Mouse (Mus musculus): Measurements from ENCODE around the gene Slc16a10. TPM values are rescaled to one million over a fixed set of nuclear protein-coding genes. Genes with fewer than 3 reads are reported as not detected.

Slc16a10 gene
- polyA plus RNA-seq, 2 experiments: 32.8 to 63.5 TPM

DNA sequence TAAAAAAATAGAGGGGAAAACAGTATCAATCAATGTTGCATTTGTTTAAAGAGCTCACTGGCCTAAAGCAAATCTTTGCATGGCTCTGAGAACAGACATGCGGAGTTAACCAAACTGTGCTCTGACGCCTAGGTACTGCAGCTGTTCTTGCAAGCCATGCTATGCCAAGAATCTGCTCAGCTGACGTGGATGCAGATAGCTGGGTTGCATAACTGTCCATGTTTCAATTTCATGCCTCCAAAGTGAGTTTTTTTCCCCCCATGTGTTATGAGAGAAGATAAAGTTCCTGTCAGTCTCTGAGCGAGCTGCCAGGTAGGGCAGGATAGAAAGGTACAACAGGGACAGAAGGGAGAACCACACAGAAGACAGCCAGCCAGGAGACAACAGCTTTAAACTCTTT lies 72.8 kb downstream of the Slc16a10 start:
- no peaks in the 10 kb centered on the region for H3K9me3 ChIP-seq (ENCODE audit: control insufficient read depth, low read length)
- H3K27me3 ChIP-seq (ENCODE audit: control insufficient read depth, insufficient read depth, low read length): no peaks in the 10 kb centered on the region
- no peak for TF ChIP-seq EP300 (IDR thresholded peaks at IDR 0.05; ENCODE audit: low read depth)
- TF ChIP-seq CTCF (IDR thresholded peaks at IDR 0.05; ENCODE audit: low read depth): no peak
- peaks cover 0 to 14% of the 10 kb centered on the region in 2 experiments; a peak in 3 of 4 replicates for H3K4me1 ChIP-seq (replicated peaks; ENCODE audit: control insufficient read depth in 2 of 2, insufficient read depth in 2 of 2, low read length in 1 of 2)
- DNase-seq (ENCODE audit: low read depth in 3 of 3, low spot score in 3 of 3): no peak
- no peak overlapping the region for H3K9ac ChIP-seq (replicated peaks)
- H3K4me3 ChIP-seq (ENCODE audit: insufficient read depth in 1 of 2, low read depth in 2 of 2, low read length in 2 of 2): no peak overlapping the region
- H3K27ac ChIP-seq: no peak overlapping the region
- no peak for ATAC-seq (ENCODE audit: insufficient read depth)
- 57% methylated on average over 4 of the region's 4 CpGs for WGBS (ENCODE audit: insufficient replicate concordance)
- H3K36me3 ChIP-seq (replicated peaks; ENCODE audit: control insufficient read depth, insufficient read depth, low read depth): peaks cover 22% of the 10 kb centered on the region
- no peak overlapping the region for H3K4me2 ChIP-seq (ENCODE audit: low read depth)

DNA sequence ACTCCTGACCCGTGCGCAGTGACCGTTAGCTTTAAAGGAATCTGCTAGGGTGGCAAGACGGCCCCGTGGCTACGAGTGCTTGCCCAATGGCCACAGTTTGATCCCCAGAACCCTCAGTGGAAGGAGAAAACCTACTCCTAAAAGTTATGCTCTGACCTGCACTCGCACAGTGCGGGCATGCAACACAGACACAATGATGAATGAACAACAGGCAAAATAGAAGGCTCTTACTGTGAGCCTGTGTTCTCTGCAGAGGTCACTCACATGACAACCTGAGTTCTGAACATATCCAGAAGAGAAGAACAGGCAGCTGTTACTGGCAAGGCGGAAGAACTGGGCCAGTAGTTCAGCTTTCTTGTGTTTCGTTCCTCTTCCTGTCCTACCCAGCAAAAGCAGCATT lies 73.5 kb downstream of the Slc16a10 start:
- Histone ChIP-seq H3K36me3 (replicated peaks; ENCODE audit: control insufficient read depth, insufficient read depth, low read depth) (peaks cover 19% of the 10 kb centered on the region), H3K27ac (no peak overlapping the region)
- ATAC-seq (ENCODE audit: insufficient read depth): no peak

DNA sequence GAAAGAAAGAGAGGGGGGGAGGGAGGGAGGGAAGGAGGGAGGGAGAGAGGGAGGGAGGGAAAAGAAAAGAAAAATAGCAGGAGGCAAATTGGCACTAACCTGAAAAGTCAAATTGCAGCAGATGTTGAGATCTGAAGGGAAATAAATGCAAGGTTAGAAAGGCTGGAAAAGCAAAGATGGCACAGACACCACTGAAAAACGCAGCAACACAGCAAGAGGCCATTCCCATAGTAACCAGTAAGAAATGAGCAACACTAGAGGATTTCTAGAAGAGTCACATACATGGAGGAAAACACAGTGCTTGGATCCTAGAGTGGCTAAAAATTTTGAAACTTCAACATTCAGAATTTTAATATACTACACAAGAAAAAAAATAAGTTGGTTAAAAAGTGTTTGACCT lies 74.5 kb downstream of the Slc16a10 start:
- no peak for ATAC-seq (ENCODE audit: insufficient read depth)
- no peak overlapping the region for H3K27ac ChIP-seq
- TF ChIP-seq CTCF (IDR thresholded peaks at IDR 0.05; ENCODE audit: low read depth): no peak
- TF ChIP-seq EP300 (IDR thresholded peaks at IDR 0.05; ENCODE audit: low read depth): no peak

More for the DNA sequence above, 73.5 kb downstream of the Slc16a10 start:
- H3K4me1 ChIP-seq (replicated peaks; ENCODE audit: control insufficient read depth in 2 of 2, insufficient read depth in 2 of 2, low read length in 1 of 2): peaks cover 0 to 14% of the 10 kb centered on the region in 2 experiments; a peak in 3 of 4 replicates
- WGBS (ENCODE audit: insufficient replicate concordance): 73% methylated on average over 10 of the region's 10 CpGs
- no peaks in the 10 kb centered on the region for H3K27me3 ChIP-seq (ENCODE audit: control insufficient read depth, insufficient read depth, low read length)
- H3K9me3 ChIP-seq (ENCODE audit: control insufficient read depth, low read length): no peaks in the 10 kb centered on the region
- H3K4me3 ChIP-seq (ENCODE audit: insufficient read depth in 1 of 2, low read depth in 2 of 2, low read length in 2 of 2): no peak overlapping the region
- no peak overlapping the region for H3K9ac ChIP-seq (replicated peaks)
- TF ChIP-seq EP300 (IDR thresholded peaks at IDR 0.05; ENCODE audit: low read depth): no peak
- no peak for TF ChIP-seq CTCF (IDR thresholded peaks at IDR 0.05; ENCODE audit: low read depth)
- no peak overlapping the region for H3K4me2 ChIP-seq (ENCODE audit: low read depth)
- no peak for DNase-seq (ENCODE audit: low read depth in 3 of 3, low spot score in 3 of 3)

DNA sequence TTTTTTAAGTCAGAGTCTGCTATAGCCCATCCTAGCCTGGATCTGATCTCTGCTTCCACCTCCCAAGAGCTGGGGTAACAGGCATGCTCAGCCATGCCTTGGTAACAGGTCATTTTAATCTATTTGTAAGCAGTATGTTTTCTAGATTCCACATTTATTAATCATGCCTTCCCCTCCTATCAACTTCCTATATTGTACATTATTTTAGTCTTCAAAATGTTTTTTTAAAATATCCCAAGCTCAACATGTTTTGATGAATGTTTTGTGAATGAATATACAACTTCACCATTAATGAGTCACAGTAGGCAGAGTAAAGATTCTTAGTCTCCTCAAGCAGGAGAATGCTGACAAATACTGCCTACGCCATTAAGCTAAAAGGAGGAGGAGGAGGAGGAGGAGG lies 75.0 kb downstream of the Slc16a10 start:
- no CpG with 5 or more reads among the region's 1 CpGs for WGBS (ENCODE audit: insufficient replicate concordance)
- Histone ChIP-seq H3K4me2 (ENCODE audit: low read depth) (no peak overlapping the region), H3K27me3 (ENCODE audit: control insufficient read depth, insufficient read depth, low read length) (no peaks in the 10 kb centered on the region), H3K9me3 (ENCODE audit: control insufficient read depth, low read length) (no peaks in the 10 kb centered on the region), H3K9ac (replicated peaks) (no peak overlapping the region), H3K4me3 (ENCODE audit: insufficient read depth in 1 of 2, low read depth in 2 of 2, low read length in 2 of 2) (no peak overlapping the region), H3K4me1 (replicated peaks; ENCODE audit: control insufficient read depth in 2 of 2, insufficient read depth in 2 of 2, low read length in 1 of 2) (peaks cover 0 to 17% of the 10 kb centered on the region in 2 experiments; a peak in 3 of 4 replicates), H3K27ac (no peak overlapping the region), H3K36me3 (replicated peaks; ENCODE audit: control insufficient read depth, insufficient read depth, low read depth) (peaks cover 17% of the 10 kb centered on the region)
- DNase-seq (ENCODE audit: low read depth in 3 of 3, low spot score in 3 of 3) (no peak), ATAC-seq (ENCODE audit: insufficient read depth) (no peak)
- TF ChIP-seq CTCF (IDR thresholded peaks at IDR 0.05; ENCODE audit: low read depth) (no peak), EP300 (IDR thresholded peaks at IDR 0.05; ENCODE audit: low read depth) (no peak)

More for the DNA sequence above, 74.5 kb downstream of the Slc16a10 start:
- no peak overlapping the region for H3K4me3 ChIP-seq (ENCODE audit: insufficient read depth in 1 of 2, low read depth in 2 of 2, low read length in 2 of 2)
- no peak overlapping the region for H3K9ac ChIP-seq (replicated peaks)
- WGBS (ENCODE audit: insufficient replicate concordance): 71% methylated on average over 1 of the region's 1 CpGs
- H3K4me1 ChIP-seq (replicated peaks; ENCODE audit: control insufficient read depth in 2 of 2, insufficient read depth in 2 of 2, low read length in 1 of 2): peaks cover 0 to 17% of the 10 kb centered on the region in 2 experiments; a peak in 3 of 4 replicates
- peaks cover 16% of the 10 kb centered on the region for H3K36me3 ChIP-seq (replicated peaks; ENCODE audit: control insufficient read depth, insufficient read depth, low read depth)
- H3K27me3 ChIP-seq (ENCODE audit: control insufficient read depth, insufficient read depth, low read length): no peaks in the 10 kb centered on the region
- no peak for DNase-seq (ENCODE audit: low read depth in 3 of 3, low spot score in 3 of 3)
- no peaks in the 10 kb centered on the region for H3K9me3 ChIP-seq (ENCODE audit: control insufficient read depth, low read length)
- H3K4me2 ChIP-seq (ENCODE audit: low read depth): no peak overlapping the region

DNA sequence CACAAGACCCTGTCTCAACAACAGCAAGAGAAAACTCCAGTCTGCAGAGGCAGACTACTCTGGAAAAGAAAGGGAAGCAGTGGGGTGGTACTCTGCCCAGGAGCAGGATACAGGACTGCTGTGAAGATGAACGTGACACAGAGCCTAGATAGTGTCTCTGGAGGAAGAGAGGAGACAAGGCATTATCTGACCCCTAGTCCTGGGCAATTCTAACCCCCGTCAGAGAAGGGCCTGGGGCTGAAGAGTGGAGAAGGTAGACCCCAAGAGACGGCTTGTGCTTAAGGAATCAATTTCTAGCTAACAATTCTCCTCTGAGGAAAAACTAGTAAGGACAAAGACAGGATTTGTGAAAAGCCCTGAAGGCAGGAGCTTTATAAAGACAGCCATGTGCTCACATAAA lies 76.7 kb downstream of the Slc16a10 start:
- TF ChIP-seq EP300 (IDR thresholded peaks at IDR 0.05; ENCODE audit: low read depth) (no peak), CTCF (IDR thresholded peaks at IDR 0.05; ENCODE audit: low read depth) (no peak)
- H3K4me3 ChIP-seq (ENCODE audit: insufficient read depth in 1 of 2, low read depth in 2 of 2, low read length in 2 of 2): no peak overlapping the region
- H3K4me1 ChIP-seq (replicated peaks; ENCODE audit: control insufficient read depth in 2 of 2, insufficient read depth in 2 of 2, low read length in 1 of 2): peaks cover 0 to 14% of the 10 kb centered on the region in 2 experiments; a peak in 2 of 4 replicates
- H3K9me3 ChIP-seq (ENCODE audit: control insufficient read depth, low read length): no peaks in the 10 kb centered on the region
- ATAC-seq (ENCODE audit: insufficient read depth) (no peak), DNase-seq (ENCODE audit: low read depth in 3 of 3, low spot score in 3 of 3) (no peak)
- no peak overlapping the region for H3K4me2 ChIP-seq (ENCODE audit: low read depth)
- 54% methylated on average over 3 of the region's 3 CpGs for WGBS (ENCODE audit: insufficient replicate concordance)
- no peak overlapping the region for H3K27ac ChIP-seq
- H3K27me3 ChIP-seq (ENCODE audit: control insufficient read depth, insufficient read depth, low read length): no peaks in the 10 kb centered on the region
- no peak overlapping the region for H3K9ac ChIP-seq (replicated peaks)
- H3K36me3 ChIP-seq (replicated peaks; ENCODE audit: control insufficient read depth, insufficient read depth, low read depth): peaks cover 16% of the 10 kb centered on the region
